Mouse (Mus musculus) heart, postnatal 0 days (tissue): Measurements from ENCODE around the gene Rbm5.

ENCODE experiments used
- CTCF ChIP-seq: IDR thresholded peaks from 2 replicates; pipeline ENCODE4 v1.5.1; 2016; ENCODE audit warnings: antibody characterized with exemption, control low read depth, low read depth
- EP300 ChIP-seq: IDR thresholded peaks from 2 replicates; pipeline ENCODE4 v1.6.1; 2016; ENCODE audit warnings: antibody characterized with exemption, low read depth

GRCm38 (mm10) chr9:107696106-107696479, 74.7 kb downstream of the Rbm5 start:
- no peak for TF ChIP-seq EP300
- TF ChIP-seq CTCF, result no peak
